Mouse (Mus musculus): ENCODE data around the gene Dpy19l1. TPM values are rescaled to one million over a fixed set of nuclear protein-coding genes. Genes with fewer than 3 reads are reported as not detected.

Gene Dpy19l1
- polyA plus RNA-seq, 1 experiment from 2014 or later = 13.0 TPM

Other genes with a start within 250 kb of the Dpy19l1 start
- not detected in 2 replicates for gene Cypt4, start 122.1 kb upstream of the Dpy19l1 start, polyA plus RNA-seq (2015; fragmentation: Nextera tagmentation; extraction: Ambion mirVana)
- 0.06 and 0.07 TPM in 2 replicates for gene Dpy19l2, start 193.2 kb upstream of the Dpy19l1 start, polyA plus RNA-seq (2015; fragmentation: Nextera tagmentation; extraction: Ambion mirVana)

Measured in liver, embryonic 13.5 days (tissue).